Mouse (Mus musculus) T-helper 17 cell (primary cell): Measurements from ENCODE around the gene Ap1b1.

ENCODE experiments used
- in situ Hi-C, 2 experiments: fragments of 300-600 bp; cut with MboI, MseI; formaldehyde crosslinking; loops; 1 replicate in 1 of 2; 2 replicates in 1 of 2; pipeline ENCODE4 v1.15.1; 2025; ENCODE audit warnings: high pct_unique_total_duplicates in 2 of 2

Ap1b1 gene

GRCm38 (mm10) chr11:5032706-5033105, 46.1 kb downstream of the Ap1b1 start:
- in situ Hi-C loops: no loop called here

GRCm38 (mm10) chr11:5033136-5033535, 46.5 kb downstream of the Ap1b1 start:
- in situ Hi-C loops: no loop called here

GRCm38 (mm10) chr11:5035421-5035820, 48.8 kb downstream of the Ap1b1 start:
- in situ Hi-C loops: no loop called here

DNA sequence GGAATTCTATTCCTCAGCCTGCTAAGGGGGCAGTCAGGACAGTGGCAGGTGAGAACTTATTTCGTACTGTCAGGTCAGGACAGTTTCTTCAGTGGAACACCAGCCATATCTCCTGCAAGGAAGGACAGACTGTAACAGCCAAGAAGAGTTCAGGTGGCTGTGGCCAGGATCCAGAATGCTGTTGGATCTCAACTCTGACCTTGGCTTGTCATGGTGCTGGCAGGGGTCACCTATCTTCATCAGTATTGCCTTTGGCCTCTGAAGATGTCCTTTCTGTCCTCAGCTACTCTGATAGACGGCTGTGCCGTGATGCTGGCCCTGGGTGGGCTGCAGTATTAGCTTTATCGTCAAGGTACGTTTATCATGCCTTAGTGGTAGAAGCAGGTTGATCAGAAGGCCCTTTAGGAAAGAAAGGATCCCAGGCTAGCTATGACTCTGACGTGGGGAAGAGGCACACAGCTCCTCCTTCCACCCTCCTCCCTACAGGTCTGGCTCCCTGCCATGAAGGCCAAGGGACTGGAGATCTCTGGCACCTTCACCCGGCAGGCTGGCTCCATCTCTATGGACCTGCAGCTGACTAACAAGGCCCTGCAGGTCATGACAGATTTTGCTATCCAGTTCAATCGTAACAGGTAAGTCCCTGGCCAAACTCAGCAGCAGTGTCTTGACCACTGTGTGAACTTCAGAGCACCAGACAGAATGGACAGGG, 50.7 kb downstream of the Ap1b1 start:
- in situ Hi-C loops: no loop called here

GRCm38 (mm10) chr11:5040585-5040984, 54.0 kb downstream of the Ap1b1 start:
- in situ Hi-C loops: no loop called here

GRCm38 (mm10) chr11:5041144-5041780, 54.6 kb downstream of the Ap1b1 start:
- in situ Hi-C loops: no loop called here

GRCm38 (mm10) chr11:5042645-5043381, 56.2 kb downstream of the Ap1b1 start:
- in situ Hi-C loops: no loop called here

DNA sequence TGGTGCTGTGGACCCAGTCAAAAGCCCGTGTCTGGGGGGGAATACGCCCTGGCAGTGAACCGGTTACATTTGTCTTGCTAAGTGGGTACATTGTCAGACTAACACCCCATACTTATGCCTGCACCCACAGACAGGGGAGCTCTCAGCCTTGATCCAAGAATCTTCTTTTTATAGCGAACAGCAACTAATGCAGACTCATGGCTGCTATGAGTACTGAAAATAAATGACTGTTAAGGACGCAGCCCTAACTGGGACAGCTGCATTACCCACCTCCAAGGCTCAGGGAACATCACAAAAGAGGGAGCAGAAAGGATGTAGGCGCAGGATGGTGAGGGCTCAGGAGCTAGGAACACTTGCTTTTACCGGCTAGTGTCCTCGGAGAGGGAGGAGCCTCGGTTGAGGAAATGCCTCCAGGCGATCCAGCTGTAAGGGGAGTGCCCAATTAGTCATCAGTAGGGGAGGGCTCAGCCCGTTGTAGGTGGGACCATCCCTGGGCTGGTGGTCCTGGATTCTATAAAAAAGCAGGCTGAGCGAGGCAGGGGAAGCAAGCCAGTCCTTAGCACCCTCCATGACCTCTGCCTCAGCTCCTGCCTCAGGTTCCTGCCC, 59.8 kb downstream of the Ap1b1 start:
- in situ Hi-C loops: no loop called here

GRCm38 (mm10) chr11:5051629-5052028, 65.0 kb downstream of the Ap1b1 start:
- in situ Hi-C loops: no loop called here

DNA sequence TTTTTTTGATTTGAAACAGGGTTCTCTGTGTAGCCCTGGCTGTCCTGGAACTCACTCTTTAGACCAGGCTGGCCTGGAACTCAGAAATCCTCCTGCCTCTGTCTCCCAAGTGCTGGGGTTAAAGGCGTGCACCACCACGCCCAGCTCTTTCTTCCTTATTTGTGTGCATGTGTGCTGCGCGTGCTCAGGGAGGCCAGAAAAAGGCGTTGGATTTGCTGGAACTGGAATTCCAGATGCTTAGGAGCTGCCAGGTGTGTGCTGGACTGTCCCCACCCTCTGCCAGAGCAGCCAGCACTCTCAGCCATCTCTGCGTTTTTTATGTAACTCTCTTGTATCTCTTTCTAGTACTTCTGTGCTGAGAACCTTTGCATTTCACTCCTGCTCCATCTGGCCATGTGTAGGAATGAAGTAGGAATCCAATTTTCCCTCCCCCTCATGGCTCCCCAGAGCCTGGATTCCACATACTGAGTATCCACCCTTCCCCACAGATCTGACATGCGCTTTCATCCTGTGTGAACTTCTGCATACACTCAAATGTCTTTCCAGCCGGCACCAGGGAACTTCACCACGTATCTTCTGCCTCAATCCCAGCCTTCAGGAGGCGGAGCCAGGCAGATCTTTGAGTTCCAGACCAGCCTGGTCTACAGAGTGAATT, 65.7 kb downstream of the Ap1b1 start:
- in situ Hi-C loops: no loop called here

DNA sequence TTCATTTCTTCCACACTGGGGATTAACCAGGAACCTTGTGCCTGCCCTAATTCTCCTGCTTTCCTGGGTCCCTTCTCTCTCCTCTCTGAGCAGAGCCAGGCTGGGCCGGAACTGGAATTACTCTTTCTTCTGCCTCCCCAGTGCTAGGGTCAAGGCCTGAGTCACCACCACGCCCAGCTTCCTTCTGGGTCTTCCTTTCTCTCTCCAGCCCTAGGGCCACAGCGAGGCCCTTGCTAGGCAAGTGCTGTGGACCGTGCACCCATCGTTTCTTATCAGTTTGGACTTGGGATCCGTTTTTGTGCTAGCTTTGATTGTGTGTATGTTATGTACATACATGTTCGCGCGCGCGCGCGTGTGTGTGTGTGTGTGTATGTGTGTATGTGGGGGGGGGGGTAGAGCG, 67.5 kb downstream of the Ap1b1 start:
- in situ Hi-C loops: no loop called here

- in situ Hi-C loops: no loop called here
Measured at GRCm38 (mm10) chr11:5054874-5055273, 68.2 kb downstream of the Ap1b1 start.

GRCm38 (mm10) chr11:5055945-5056938, 69.6 kb downstream of the Ap1b1 start:
- in situ Hi-C loops: no loop called here

GRCm38 (mm10) chr11:5057064-5057463, 70.4 kb downstream of the Ap1b1 start:
- in situ Hi-C loops: no loop called here

GRCm38 (mm10) chr11:5057541-5057855, 70.9 kb downstream of the Ap1b1 start:
- in situ Hi-C loops: no loop called here

DNA sequence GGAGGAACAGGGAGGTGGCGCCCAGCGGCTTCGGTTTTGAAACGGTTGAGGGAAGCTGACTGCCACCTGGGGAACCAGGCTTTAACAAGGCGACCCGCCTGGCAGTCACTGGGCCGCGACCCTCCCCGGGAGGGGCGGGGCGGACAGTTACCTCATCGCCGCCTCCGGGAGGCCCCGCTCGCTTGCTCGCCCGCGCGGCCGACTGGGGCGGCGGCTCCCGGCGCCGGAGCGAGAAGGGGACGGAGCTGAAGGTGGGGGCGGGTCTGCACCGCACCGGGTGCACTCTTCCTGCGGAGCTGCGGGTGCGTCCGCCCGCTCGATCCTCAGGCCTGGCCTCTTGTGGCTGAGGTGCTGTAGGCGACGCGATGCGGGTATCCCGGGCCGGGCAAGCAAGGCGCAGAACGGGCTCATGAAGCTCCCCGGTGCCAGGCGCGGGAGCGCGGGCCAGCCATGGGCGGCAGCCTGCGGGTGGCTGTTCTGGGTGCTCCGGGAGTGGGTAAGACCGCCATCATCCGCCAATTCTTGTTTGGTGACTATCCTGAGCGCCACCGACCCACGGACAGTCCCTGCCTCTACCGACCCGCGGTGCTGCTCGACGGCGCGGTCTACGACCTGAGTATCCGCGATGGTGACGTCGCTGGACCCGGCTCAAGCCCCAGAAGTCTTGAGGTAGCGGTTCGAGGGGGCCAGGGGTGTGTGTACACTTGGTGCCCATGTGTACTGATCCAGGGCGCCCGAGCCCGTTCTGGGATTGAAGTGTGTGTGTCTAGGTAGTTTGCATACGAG, 71.4 kb downstream of the Ap1b1 start, which contains the start of gene Rasl10a:
Gene Rasl10a (plus strand): TSS at position 273 of the 786 bp plus-strand sequence.
- in situ Hi-C loops: no loop called here

GRCm38 (mm10) chr11:5058783-5059182, 72.2 kb downstream of the Ap1b1 start:
- in situ Hi-C loops: no loop called here

DNA sequence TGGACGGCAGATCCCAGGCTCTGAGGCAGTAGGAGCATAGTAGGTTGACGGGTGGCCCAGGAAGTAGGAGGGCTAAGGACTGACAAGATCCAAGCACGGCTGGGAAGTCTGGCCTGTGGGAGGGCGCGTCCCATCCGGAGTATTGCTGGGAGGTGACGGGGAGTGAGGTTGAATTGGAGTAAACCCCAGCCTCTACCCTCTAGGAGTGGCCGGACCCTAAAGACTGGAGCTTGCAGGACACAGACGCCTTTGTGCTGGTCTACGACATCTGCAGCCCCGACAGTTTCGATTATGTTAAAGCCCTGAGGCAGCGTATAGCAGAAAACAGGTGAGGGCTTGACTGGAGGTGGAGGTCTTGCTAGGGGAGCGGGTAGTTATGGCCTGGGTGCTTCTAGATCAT, 72.6 kb downstream of the Ap1b1 start:
- in situ Hi-C loops: no loop called here

GRCm38 (mm10) chr11:5059704-5060156, 73.1 kb downstream of the Ap1b1 start:
- in situ Hi-C loops: no loop called here
